Mouse (Mus musculus): ENCODE results near the gene Hinfp. TPM values are rescaled to one million over a fixed set of nuclear protein-coding genes. Genes with fewer than 3 reads are reported as not detected.
A peak's percentile ranks its signal among the peaks of the same experiment; 100 is the strongest.
"Not testable (repeated sequence)": the region's sequence is repeated elsewhere in the genome, so short reads cannot be mapped to it uniquely, and the experiment has no call there.

Hinfp gene
- polyA plus RNA-seq, 1 experiment from 2014 or later = 28.4 TPM

- Histone ChIP-seq H3K36me3 (ENCODE audit: control insufficient read depth, insufficient read depth, low read length) (no peaks in the 10 kb centered on the region; the same call in 1 of the 2 replicates), H3K27ac (replicated peaks; ENCODE audit: low read depth, low read length) (no peak overlapping the region), H3K4me2 (ENCODE audit: low read depth, severe bottlenecking) (no peak overlapping the region), H3K9ac (ENCODE audit: low read length) (no peak overlapping the region), H3K9me3 (ENCODE audit: control insufficient read depth, low read length) (no peaks in the 10 kb centered on the region), H3K4me3 (ENCODE audit: low read depth, low read length) (no peak overlapping the region), H3K27me3 (ENCODE audit: control insufficient read depth, insufficient read depth, low read length) (no peaks in the 10 kb centered on the region), H3K4me1 (ENCODE audit: control insufficient read depth, insufficient read depth, low read length) (peaks cover 2% of the 10 kb centered on the region; the same call in 1 of the 2 replicates)
- ATAC-seq (ENCODE audit: insufficient number of reproducible peaks, low FRiP score, low TSS enrichment, low read depth) = no peak
- WGBS = 81% methylated on average over 19 of the region's 19 CpGs
- no peak for DNase-seq (ENCODE audit: low spot score)
These were observed 8.2 kb upstream of the Hinfp start for GRCm38 (mm10) chr9:44313476-44314256.

GRCm38 (mm10) chr9:44311136-44312134 lies 6.0 kb upstream of the Hinfp start:
- DNase-seq (ENCODE audit: low spot score) (no peak), ATAC-seq (ENCODE audit: insufficient number of reproducible peaks, low FRiP score, low TSS enrichment, low read depth) (no peak)
- Histone ChIP-seq H3K36me3 (ENCODE audit: control insufficient read depth, insufficient read depth, low read length) (no peaks in the 10 kb centered on the region; the same call in 1 of the 2 replicates), H3K4me2 (ENCODE audit: low read depth, severe bottlenecking) (peak overlapping the region; percentile 12; the same call in 1 of the 2 replicates), H3K9me3 (ENCODE audit: control insufficient read depth, low read length) (no peaks in the 10 kb centered on the region), H3K4me1 (ENCODE audit: control insufficient read depth, insufficient read depth, low read length) (peaks cover 2% of the 10 kb centered on the region; the same call in 1 of the 2 replicates), H3K27me3 (ENCODE audit: control insufficient read depth, insufficient read depth, low read length) (no peaks in the 10 kb centered on the region), H3K9ac (ENCODE audit: low read length) (peak overlapping the region; percentile 38; the same call in 1 of the 2 replicates), H3K27ac (replicated peaks; ENCODE audit: low read depth, low read length) (no peak overlapping the region), H3K4me3 (ENCODE audit: low read depth, low read length) (no peak overlapping the region)
- 9% methylated on average over 27 of the region's 27 CpGs for WGBS

- H3K9me3 ChIP-seq (ENCODE audit: control insufficient read depth, low read length) = no peaks in the 10 kb centered on the region
- WGBS = 28% methylated on average over 10 of the region's 10 CpGs
- H3K27ac ChIP-seq (replicated peaks; ENCODE audit: low read depth, low read length) = no peak overlapping the region
- H3K27me3 ChIP-seq (ENCODE audit: control insufficient read depth, insufficient read depth, low read length) = no peaks in the 10 kb centered on the region
- DNase-seq (ENCODE audit: low spot score) (no peak), ATAC-seq (ENCODE audit: insufficient number of reproducible peaks, low FRiP score, low TSS enrichment, low read depth) (no peak)
- H3K9ac ChIP-seq (ENCODE audit: low read length) = no peak overlapping the region
- H3K4me1 ChIP-seq (ENCODE audit: control insufficient read depth, insufficient read depth, low read length) = peaks cover 2% of the 10 kb centered on the region; the same call in 1 of the 2 replicates
- H3K36me3 ChIP-seq (ENCODE audit: control insufficient read depth, insufficient read depth, low read length) = no peaks in the 10 kb centered on the region; the same call in 1 of the 2 replicates
- no peak overlapping the region for H3K4me3 ChIP-seq (ENCODE audit: low read depth, low read length)
- H3K4me2 ChIP-seq (ENCODE audit: low read depth, severe bottlenecking) = no peak overlapping the region
These were observed 5.3 kb upstream of the Hinfp start for GRCm38 (mm10) chr9:44310750-44311135.

- Histone ChIP-seq H3K27me3 (ENCODE audit: control insufficient read depth, insufficient read depth, low read length) (no peaks in the 10 kb centered on the region), H3K9ac (ENCODE audit: low read length) (no peak overlapping the region), H3K4me1 (ENCODE audit: control insufficient read depth, insufficient read depth, low read length) (peaks cover 2% of the 10 kb centered on the region; the same call in 1 of the 2 replicates), H3K36me3 (ENCODE audit: control insufficient read depth, insufficient read depth, low read length) (no peaks in the 10 kb centered on the region; the same call in 1 of the 2 replicates), H3K4me2 (ENCODE audit: low read depth, severe bottlenecking) (no peak overlapping the region), H3K4me3 (ENCODE audit: low read depth, low read length) (no peak overlapping the region), H3K9me3 (ENCODE audit: control insufficient read depth, low read length) (no peaks in the 10 kb centered on the region), H3K27ac (replicated peaks; ENCODE audit: low read depth, low read length) (no peak overlapping the region)
- no peak for ATAC-seq (ENCODE audit: insufficient number of reproducible peaks, low FRiP score, low TSS enrichment, low read depth)
- WGBS = 61% methylated on average over 3 of the region's 3 CpGs
- no peak for DNase-seq (ENCODE audit: low spot score)
These were observed 4.3 kb upstream of the Hinfp start for GRCm38 (mm10) chr9:44309756-44310155.

DNA sequence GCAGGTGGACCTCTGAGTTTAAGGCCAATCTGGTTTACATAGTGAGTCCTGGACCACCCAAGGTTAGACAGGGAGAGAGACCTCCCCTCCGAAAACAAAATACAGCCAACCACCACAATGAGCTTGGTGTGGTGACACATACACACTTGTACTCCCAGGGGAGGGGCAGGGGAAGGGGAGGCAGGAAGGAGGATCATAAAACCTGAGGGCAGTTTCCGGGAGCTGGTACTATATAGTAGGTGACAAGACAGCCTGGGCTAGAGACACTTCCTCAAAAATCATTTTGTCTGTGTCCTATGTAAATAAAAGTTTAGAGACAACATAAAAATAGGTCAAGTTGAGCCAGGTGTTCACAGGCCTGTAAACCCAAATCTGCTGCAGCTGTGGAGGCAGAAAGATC lies 1.8 kb upstream of the Hinfp start:
- H3K4me1 ChIP-seq (ENCODE audit: control insufficient read depth, insufficient read depth, low read length) = peaks cover 4% of the 10 kb centered on the region; the same call in 1 of the 2 replicates
- ATAC-seq (ENCODE audit: insufficient number of reproducible peaks, low FRiP score, low TSS enrichment, low read depth) = no peak
- H3K9ac ChIP-seq (ENCODE audit: low read length) = no peak overlapping the region
- no peak overlapping the region for H3K27ac ChIP-seq (replicated peaks; ENCODE audit: low read depth, low read length)
- no peaks in the 10 kb centered on the region for H3K27me3 ChIP-seq (ENCODE audit: control insufficient read depth, insufficient read depth, low read length)
- H3K4me2 ChIP-seq (ENCODE audit: low read depth, severe bottlenecking) = no peak overlapping the region
- no peak overlapping the region for H3K4me3 ChIP-seq (ENCODE audit: low read depth, low read length)
- H3K9me3 ChIP-seq (ENCODE audit: control insufficient read depth, low read length) = no peaks in the 10 kb centered on the region
- no peak for DNase-seq (ENCODE audit: low spot score)
- H3K36me3 ChIP-seq (ENCODE audit: control insufficient read depth, insufficient read depth, low read length) = no peaks in the 10 kb centered on the region
- 79% methylated on average over 2 of the region's 2 CpGs for WGBS

DNA sequence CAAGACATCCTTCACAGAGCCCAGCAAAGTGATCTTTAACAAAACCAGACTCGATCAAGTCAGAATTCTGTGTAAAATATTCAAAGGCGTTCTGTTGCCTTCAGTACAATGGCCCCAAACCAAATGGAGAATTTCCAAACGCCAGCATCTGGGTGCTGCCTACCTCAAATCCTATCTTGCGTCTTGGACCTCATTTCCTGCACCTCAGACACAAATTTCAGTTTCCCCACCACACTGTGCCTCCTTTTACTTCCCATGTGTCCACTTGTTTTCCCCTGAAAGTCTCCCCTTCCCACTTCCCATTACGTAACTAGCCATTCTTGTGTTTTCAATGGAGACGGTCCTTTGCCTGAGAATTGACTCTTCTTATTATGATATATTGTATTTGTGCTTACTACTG lies 1.1 kb upstream of the Hinfp start:
- no peaks in the 10 kb centered on the region for H3K27me3 ChIP-seq (ENCODE audit: control insufficient read depth, insufficient read depth, low read length)
- no peak overlapping the region for H3K4me2 ChIP-seq (ENCODE audit: low read depth, severe bottlenecking)
- WGBS = 92% methylated on average over 6 of the region's 6 CpGs
- H3K9me3 ChIP-seq (ENCODE audit: control insufficient read depth, low read length) = no peaks in the 10 kb centered on the region
- H3K27ac ChIP-seq (replicated peaks; ENCODE audit: low read depth, low read length) = no peak overlapping the region
- peaks cover 4% of the 10 kb centered on the region; the same call in 1 of the 2 replicates for H3K4me1 ChIP-seq (ENCODE audit: control insufficient read depth, insufficient read depth, low read length)
- DNase-seq (ENCODE audit: low spot score) (no peak), ATAC-seq (ENCODE audit: insufficient number of reproducible peaks, low FRiP score, low TSS enrichment, low read depth) (no peak)
- no peak overlapping the region for H3K4me3 ChIP-seq (ENCODE audit: low read depth, low read length)
- no peak overlapping the region for H3K9ac ChIP-seq (ENCODE audit: low read length)
- H3K36me3 ChIP-seq (ENCODE audit: control insufficient read depth, insufficient read depth, low read length) = no peaks in the 10 kb centered on the region

DNA sequence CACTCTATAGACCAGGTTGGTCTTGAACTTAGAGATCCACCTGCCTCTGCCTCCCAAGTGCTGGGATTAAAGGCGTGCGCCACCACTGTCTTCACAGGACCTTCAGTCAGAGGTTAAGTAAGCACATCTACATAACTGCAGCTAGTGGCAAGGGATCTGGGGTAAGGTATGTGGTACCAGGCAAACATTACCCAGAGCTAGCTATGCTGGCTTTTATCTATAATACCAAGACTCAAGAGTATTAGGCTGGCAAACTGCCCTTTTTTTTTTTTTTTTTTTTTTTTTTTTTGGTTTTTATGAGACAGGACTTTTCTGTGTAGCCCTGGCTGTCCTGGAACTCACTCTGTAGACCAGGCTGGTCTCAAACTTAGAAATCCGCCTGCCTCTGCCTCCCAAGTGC lies 5.5 kb downstream of the Hinfp start:
- DNase-seq (ENCODE audit: low spot score); H3K27me3 ChIP-seq (ENCODE audit: control insufficient read depth, insufficient read depth, low read length); H3K4me1 ChIP-seq (ENCODE audit: control insufficient read depth, insufficient read depth, low read length); H3K4me2 ChIP-seq (ENCODE audit: low read depth, severe bottlenecking); ATAC-seq (ENCODE audit: insufficient number of reproducible peaks, low FRiP score, low TSS enrichment, low read depth); H3K9me3 ChIP-seq (ENCODE audit: control insufficient read depth, low read length); H3K27ac ChIP-seq (replicated peaks; ENCODE audit: low read depth, low read length); H3K4me3 ChIP-seq (ENCODE audit: low read depth, low read length); H3K9ac ChIP-seq (ENCODE audit: low read length): not testable (repeated sequence)
- peaks cover 28% of the 10 kb centered on the region for H3K36me3 ChIP-seq (ENCODE audit: control insufficient read depth, insufficient read depth, low read length)
- 88% methylated on average over 3 of the region's 3 CpGs for WGBS

GRCm38 (mm10) chr9:44292490-44292889 lies 13.0 kb downstream of the Hinfp start:
- peak; percentile 54 for DNase-seq (ENCODE audit: low spot score)
- no peak overlapping the region for H3K9ac ChIP-seq (ENCODE audit: low read length)
- 63% methylated on average over 3 of the region's 3 CpGs for WGBS
- no peak for ATAC-seq (ENCODE audit: insufficient number of reproducible peaks, low FRiP score, low TSS enrichment, low read depth)
- peaks cover 15% of the 10 kb centered on the region for H3K27me3 ChIP-seq (ENCODE audit: control insufficient read depth, insufficient read depth, low read length)
- no peaks in the 10 kb centered on the region for H3K9me3 ChIP-seq (ENCODE audit: control insufficient read depth, low read length)
- H3K4me1 ChIP-seq (ENCODE audit: control insufficient read depth, insufficient read depth, low read length) = peaks cover 13% of the 10 kb centered on the region; the same call in 1 of the 2 replicates
- no peak overlapping the region for H3K27ac ChIP-seq (replicated peaks; ENCODE audit: low read depth, low read length)
- H3K4me3 ChIP-seq (ENCODE audit: low read depth, low read length) = no peak overlapping the region
- H3K4me2 ChIP-seq (ENCODE audit: low read depth, severe bottlenecking) = no peak overlapping the region
- peaks cover 31% of the 10 kb centered on the region for H3K36me3 ChIP-seq (ENCODE audit: control insufficient read depth, insufficient read depth, low read length)

All from limb, embryonic 11.5 days (tissue).